Mouse (Mus musculus): ENCODE measurements around the gene Rnf126.

DNA sequence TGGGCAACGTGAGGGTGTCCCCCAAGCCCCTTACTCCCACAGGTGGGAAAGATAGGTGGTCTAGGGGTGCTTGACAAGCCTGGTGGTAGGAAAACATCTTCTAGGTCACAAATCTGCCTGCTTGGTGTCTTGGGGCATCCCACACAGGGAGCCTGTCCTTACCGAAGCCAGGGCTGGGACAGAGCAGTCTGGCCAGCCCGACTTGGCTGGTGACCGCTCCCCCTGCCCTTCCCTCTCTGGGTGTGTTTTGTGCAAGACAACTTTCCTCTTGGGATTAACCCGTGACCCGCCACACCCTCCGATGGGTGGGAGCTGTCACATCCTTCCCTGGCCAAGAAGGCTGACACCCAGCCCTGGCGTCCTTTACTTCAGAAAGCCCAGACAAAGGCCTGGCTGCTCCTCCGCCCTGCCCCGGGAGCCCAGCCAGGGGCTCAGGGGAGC, 27.8 kb upstream of the Rnf126 start:
- TF ChIP-seq CTCF (IDR thresholded peaks at IDR 0.05) (no peak), EP300 (IDR thresholded peaks at IDR 0.05) (no peak)

Measured in lung, postnatal 0 days (tissue).